Mouse (Mus musculus) CH12.LX (cell line): ENCODE data around the gene Gm12184. TPM values are rescaled to one million over a fixed set of nuclear protein-coding genes. Genes with fewer than 3 reads are reported as not detected.

Source experiments
- DNase-seq: peaks from one replicate; pipeline ENCODE4 v3.0.0-alpha.2; 2013; ENCODE audit errors: extremely low read depth
- H3K27ac ChIP-seq: 2 replicates; pipeline ENCODE4 v1.5.1; 2012; ENCODE audit warnings: low read depth, mild to moderate bottlenecking, control low read depth, moderate library complexity; ENCODE audit not compliant: insufficient read depth
- H3K27me3 ChIP-seq: replicated peaks from 2 replicates; pipeline ENCODE3; 2012; ENCODE audit warnings: inconsistent platforms
- H3K36me3 ChIP-seq, 2 experiments: replicated peaks in 1 of 2; 2 replicates each; pipeline versions ENCODE3 to v1.6.1; 2012; ENCODE audit warnings: inconsistent platforms in 1 of 2, low read length in 1 of 2, mild to moderate bottlenecking in 1 of 2, mixed read lengths in 1 of 2, moderate library complexity in 1 of 2; ENCODE audit not compliant: control insufficient read depth in 1 of 2, insufficient read depth in 1 of 2
- H3K4me1 ChIP-seq, 2 experiments: 2 replicates each; pipeline ENCODE4 v1.6.1; 2012; ENCODE audit warnings: inconsistent platforms in 1 of 2, moderate library complexity in 1 of 2; ENCODE audit not compliant: insufficient read depth in 2 of 2, control insufficient read depth in 1 of 2
- H3K4me2 ChIP-seq: 2 replicates; pipeline ENCODE4 v1.6.1; 2012; ENCODE audit warnings: low read depth, mild to moderate bottlenecking, control low read depth; ENCODE audit not compliant: poor library complexity, insufficient read depth, severe bottlenecking
- H3K4me3 ChIP-seq, 3 experiments: fragments of 150-350 bp in 1 of 3; sonication (generic) in 1 of 3; replicated peaks in 1 of 3; 2 replicates each; pipeline versions ENCODE3 to v1.5.1; 2011 to 2012; ENCODE audit warnings: low read depth in 2 of 3, low read length in 2 of 3, mild to moderate bottlenecking in 2 of 3, moderate library complexity in 2 of 3, control low read depth in 1 of 3, improper control_type of control experiment in 1 of 3, inconsistent platforms in 1 of 3, mixed read lengths in 1 of 3; ENCODE audit not compliant: poor library complexity in 1 of 3
- H3K79me2 ChIP-seq: replicated peaks from 2 replicates; pipeline ENCODE4 v1.6.1; 2012; ENCODE audit warnings: mild to moderate bottlenecking, moderate library complexity; ENCODE audit not compliant: control insufficient read depth, poor library complexity, insufficient read depth, severe bottlenecking; ENCODE audit errors: extremely low read depth
- H3K9ac ChIP-seq: 2 replicates; pipeline ENCODE4 v1.6.1; 2012; ENCODE audit warnings: low read depth, mild to moderate bottlenecking, control low read depth, moderate library complexity; ENCODE audit not compliant: insufficient read depth
- H3K9me3 ChIP-seq: replicated peaks from 2 replicates; pipeline ENCODE3; 2012; ENCODE audit warnings: low read length, inconsistent platforms, mixed read lengths
- CHD2 ChIP-seq: IDR thresholded peaks from 2 replicates; pipeline ENCODE4 v1.6.1; 2011; ENCODE audit warnings: low read length, improper control_type of control experiment
- CTCF ChIP-seq, 2 experiments: IDR thresholded peaks in 1 of 2; conservative IDR thresholded peaks in 1 of 2; 2 replicates each; pipeline ENCODE4 v1.5.1; 2011 to 2012; ENCODE audit warnings: low read depth in 2 of 2, low read length in 2 of 2, improper control_type of control experiment in 1 of 2, inconsistent platforms in 1 of 2, mild to moderate bottlenecking in 1 of 2, moderate library complexity in 1 of 2
- ELF1 ChIP-seq: IDR thresholded peaks from 2 replicates; pipeline ENCODE4 v1.6.1; 2014; ENCODE audit warnings: low read depth, mild to moderate bottlenecking, inconsistent platforms, low read length, improper control_type of control experiment
- EP300 ChIP-seq: IDR thresholded peaks from 2 replicates; pipeline ENCODE4 v1.6.1; 2011; ENCODE audit warnings: low read length, improper control_type of control experiment
- GABPA ChIP-seq: IDR thresholded peaks from 2 replicates; pipeline ENCODE4 v1.6.1; 2012; ENCODE audit warnings: low read depth, low read length, improper control_type of control experiment, inconsistent platforms; ENCODE audit not compliant: insufficient replicate concordance
- IRF4 ChIP-seq: IDR thresholded peaks from 2 replicates; pipeline ENCODE4 v1.6.1; 2014; ENCODE audit warnings: low read depth, mild to moderate bottlenecking, inconsistent platforms, low read length, improper control_type of control experiment
- JUN ChIP-seq: IDR thresholded peaks from 2 replicates; pipeline ENCODE4 v1.6.1; 2011; ENCODE audit warnings: low read depth, mild to moderate bottlenecking, low read length, improper control_type of control experiment, moderate library complexity; ENCODE audit not compliant: insufficient read depth
- JUND ChIP-seq: conservative IDR thresholded peaks from 2 replicates; pipeline ENCODE4 v1.6.1; 2011; ENCODE audit warnings: low read depth, low read length, improper control_type of control experiment
- KAT2A ChIP-seq: IDR thresholded peaks from 2 replicates; pipeline ENCODE4 v1.6.1; 2012; ENCODE audit warnings: low read length, improper control_type of control experiment, inconsistent platforms; ENCODE audit not compliant: insufficient replicate concordance
- MAX ChIP-seq: IDR thresholded peaks from 2 replicates; pipeline ENCODE4 v1.6.1; 2011; ENCODE audit warnings: low read length, improper control_type of control experiment
- MAZ ChIP-seq: IDR thresholded peaks from 2 replicates; pipeline ENCODE4 v1.6.1; 2012; ENCODE audit warnings: low read depth, mild to moderate bottlenecking, inconsistent platforms, low read length, improper control_type of control experiment, moderate library complexity
- MXI1 ChIP-seq: IDR thresholded peaks from 2 replicates; pipeline ENCODE4 v1.6.1; 2011; ENCODE audit warnings: mild to moderate bottlenecking, low read depth, low read length, improper control_type of control experiment
- NRF1 ChIP-seq: IDR thresholded peaks from 2 replicates; pipeline ENCODE4 v1.6.1; 2014; ENCODE audit warnings: low read depth, mild to moderate bottlenecking, inconsistent platforms, low read length, improper control_type of control experiment, moderate library complexity
- RAD21 ChIP-seq: IDR thresholded peaks from 2 replicates; pipeline ENCODE4 v1.6.1; 2011; ENCODE audit warnings: low read depth, mild to moderate bottlenecking, low read length, improper control_type of control experiment, moderate library complexity
- RCOR1 ChIP-seq: conservative IDR thresholded peaks from 2 replicates; pipeline ENCODE4 v1.6.1; 2012; ENCODE audit warnings: low read depth, mild to moderate bottlenecking, inconsistent platforms, low read length, improper control_type of control experiment
- SMC3 ChIP-seq: IDR thresholded peaks from 2 replicates; pipeline ENCODE4 v1.6.1; 2011; ENCODE audit warnings: low read depth, low read length, improper control_type of control experiment
- TBP ChIP-seq: conservative IDR thresholded peaks from 2 replicates; pipeline ENCODE4 v1.6.1; 2011; ENCODE audit warnings: low read depth, low read length, improper control_type of control experiment
- USF1 ChIP-seq: IDR thresholded peaks from 2 replicates; pipeline ENCODE4 v1.6.1; 2014; ENCODE audit warnings: low read depth, mild to moderate bottlenecking, inconsistent platforms, low read length, improper control_type of control experiment
- USF2 ChIP-seq: conservative IDR thresholded peaks from 2 replicates; pipeline ENCODE4 v1.6.1; 2011; ENCODE audit warnings: low read depth, low read length, improper control_type of control experiment
- ZNF384 ChIP-seq: IDR thresholded peaks from 2 replicates; pipeline ENCODE4 v1.6.1; 2012; ENCODE audit warnings: low read depth, low read length, improper control_type of control experiment, inconsistent platforms
- dilution Hi-C: fragments of 300-500 bp; cut with MboI; formaldehyde crosslinking; loops from 2 replicates; pipeline ENCODE4 v1.14.3; 2020; ENCODE audit warnings: low sequenced_read_pairs; ENCODE audit not compliant: extremely low pct_unique_long_range_greater_than_20kb, extremely low pct_ligation_motif_present
- in situ Hi-C: fragments of 300-500 bp; cut with MboI; formaldehyde crosslinking; loops from 3 replicates; pipeline ENCODE4 v1.14.3; 2019; ENCODE audit warnings: low sequenced_read_pairs, low pct_ligation_motif_present, low pct_unique_long_range_greater_than_20kb, mixed read lengths
- polyA plus RNA-seq: library from polyadenylated mRNA; unstranded; fragments of >175 nt; gene quantifications from 2 replicates; pipeline ENCODE4 v1.2.1, GENCODE M21; 2012; ENCODE audit warnings: low read depth; ENCODE audit not compliant: insufficient read length
- total RNA-seq, 2 experiments: library from RNA; depleted of rRNA; stranded (reverse); fragments of 300-350 nt in 1 of 2; fragments of >200 nt in 1 of 2; gene quantifications; 2 replicates each; pipeline ENCODE4 v1.2.3; 2012 to 2014

The Gm12184 gene
- total and polyA plus RNA-seq, 3 experiments, result 5.6 to 51.6 (median 7.1) TPM

- dilution Hi-C loops, result no loop called here
- peak; percentile 59 for DNase-seq
- no peak overlapping the region for H3K4me3 ChIP-seq
Observed at GRCm38 (mm10) chr11:48775483-48775882, 51.0 kb downstream of the Gm12184 start.

More at GRCm38 (mm10) chr11:48775483-48775882, 51.0 kb downstream of the Gm12184 start:
- Histone ChIP-seq H3K4me1 (peaks cover 12 to 29% of the 10 kb centered on the region in 2 experiments), H3K27ac (no peak overlapping the region), H3K4me2 (no peak overlapping the region; the same call in 1 of the 2 replicates), H3K79me2 (no peaks in the 10 kb centered on the region), H3K36me3 (no peaks in the 10 kb centered on the region), H3K27me3 (no peaks in the 10 kb centered on the region), H3K9me3 (no peaks in the 10 kb centered on the region), H3K9ac (no peak overlapping the region)
- in situ Hi-C loops, result no loop called here
- TF ChIP-seq JUND (0 out of 2 replicates have a peak, but pooled peaks have one; percentile 18), RAD21 (peak; percentile 68), NRF1 (no peak), ZNF384 (peak; percentile 86), GABPA (no peak), EP300 (no peak), JUN (no peak), ELF1 (no peak), USF2 (no peak), MXI1 (no peak), MAX (no peak), IRF4 (peak; percentile 19; the same call in 1 of the 2 replicates), TBP (no peak), KAT2A (no peak), CHD2 (no peak), MAZ (no peak), USF1 (no peak), SMC3 (peak; percentile 32), RCOR1 (no peak), CTCF (conservative IDR thresholded peaks at IDR 0.05 in 1 of 2, IDR thresholded peaks at IDR 0.05 in 1 of 2; ENCODE audit: low read depth in 2 of 2, low read length in 2 of 2) (peak; percentile 27 to 76)

Other genes with a start within 250 kb of the Gm12184 start
- 5,582 and 6,330 TPM in 2 replicates for gene Rack1, start 26.3 kb downstream of the Gm12184 start, total RNA-seq (2012; rRNA removed)
- 4,885 and 5,265 TPM in 2 replicates for gene Rack1, start 26.3 kb downstream of the Gm12184 start, total RNA-seq (2014; rRNA removed)
- 3,744 and 4,313 TPM in 2 replicates for gene Rack1, start 26.3 kb downstream of the Gm12184 start, polyA plus RNA-seq
- gene Trim41, start 9.3 kb downstream of the Gm12184 start, total RNA-seq (2012; rRNA removed), result 30.2 and 36.0 TPM in 2 replicates
- gene Trim41, start 9.3 kb downstream of the Gm12184 start, total RNA-seq (2014; rRNA removed), result 18.8 and 20.9 TPM in 2 replicates
- gene Trim41, start 9.3 kb downstream of the Gm12184 start, polyA plus RNA-seq, result 51.6 and 63.7 TPM in 2 replicates
- gene Trim7, start 515 bp downstream of the Gm12184 start, total RNA-seq (2012; rRNA removed), result 20.8 and 34.6 TPM in 2 replicates
- 9.2 and 9.5 TPM in 2 replicates for gene Trim7, start 515 bp downstream of the Gm12184 start, total RNA-seq (2014; rRNA removed)
- 11.6 and 15.1 TPM in 2 replicates for gene Trim7, start 515 bp downstream of the Gm12184 start, polyA plus RNA-seq
- gene Irgm1, start 45.0 kb upstream of the Gm12184 start, total RNA-seq (2012; rRNA removed), result 25.7 and 35.0 TPM in 2 replicates
- gene Irgm1, start 45.0 kb upstream of the Gm12184 start, total RNA-seq (2014; rRNA removed), result 58.1 and 63.8 TPM in 2 replicates
- 49.0 and 52.2 TPM in 2 replicates for gene Irgm1, start 45.0 kb upstream of the Gm12184 start, polyA plus RNA-seq
- 0.89 and 0.97 TPM in 2 replicates for gene Gm5431, start 75.6 kb upstream of the Gm12184 start, total RNA-seq (2012; rRNA removed)
- gene Gm5431, start 75.6 kb upstream of the Gm12184 start, total RNA-seq (2014; rRNA removed), result 1.7 and 2.0 TPM in 2 replicates
- 3.1 and 4.9 TPM in 2 replicates for gene Gm5431, start 75.6 kb upstream of the Gm12184 start, polyA plus RNA-seq
- 23.5 and 33.5 TPM in 2 replicates for gene Psme2b, start 119.5 kb upstream of the Gm12184 start, total RNA-seq (2012; rRNA removed)
- 78.3 and 80.3 TPM in 2 replicates for gene Psme2b, start 119.5 kb upstream of the Gm12184 start, total RNA-seq (2014; rRNA removed)
- 62.4 and 80.1 TPM in 2 replicates for gene Psme2b, start 119.5 kb upstream of the Gm12184 start, polyA plus RNA-seq
- gene Olfr56, start 152.2 kb upstream of the Gm12184 start, total RNA-seq (2012; rRNA removed), result not detected in 2 replicates
- not detected in 2 replicates for gene Olfr56, start 152.2 kb upstream of the Gm12184 start, total RNA-seq (2014; rRNA removed)
- gene Olfr56, start 152.2 kb upstream of the Gm12184 start, polyA plus RNA-seq, result 0.12 TPM in 1 of 2 replicates, not detected in the other
- 6.4 and 7.4 TPM in 2 replicates for gene 9930111J21Rik1, start 152.7 kb upstream of the Gm12184 start, total RNA-seq (2012; rRNA removed)
- gene 9930111J21Rik1, start 152.7 kb upstream of the Gm12184 start, total RNA-seq (2014; rRNA removed), result 3.4 and 4.3 TPM in 2 replicates
- gene 9930111J21Rik1, start 152.7 kb upstream of the Gm12184 start, polyA plus RNA-seq, result 6.0 and 7.8 TPM in 2 replicates
- 0.04 TPM in 2 replicates for gene Gm12185, start 165.6 kb upstream of the Gm12184 start, total RNA-seq (2012; rRNA removed)
- 0.08 TPM in 1 of 2 replicates, not detected in the other for gene Gm12185, start 165.6 kb upstream of the Gm12184 start, total RNA-seq (2014; rRNA removed)
- 0.14 and 0.50 TPM in 2 replicates for gene Gm12185, start 165.6 kb upstream of the Gm12184 start, polyA plus RNA-seq
- gene Tgtp1, start 167.5 kb upstream of the Gm12184 start, total RNA-seq (2012; rRNA removed), result 0.04 TPM in 1 of 2 replicates, not detected in the other
- gene Tgtp1, start 167.5 kb upstream of the Gm12184 start, total RNA-seq (2014; rRNA removed), result 0.07 TPM in 1 of 2 replicates, not detected in the other
- gene Tgtp1, start 167.5 kb upstream of the Gm12184 start, polyA plus RNA-seq, result 0.21 TPM in 1 of 2 replicates, not detected in the other
- 6.9 and 9.9 TPM in 2 replicates for gene 9930111J21Rik2, start 224.6 kb upstream of the Gm12184 start, total RNA-seq (2012; rRNA removed)
- 18.5 and 21.4 TPM in 2 replicates for gene 9930111J21Rik2, start 224.6 kb upstream of the Gm12184 start, total RNA-seq (2014; rRNA removed)
- gene 9930111J21Rik2, start 224.6 kb upstream of the Gm12184 start, polyA plus RNA-seq, result 20.7 and 22.7 TPM in 2 replicates
- gene Tgtp2, start 237.6 kb upstream of the Gm12184 start, total RNA-seq (2012; rRNA removed), result 0.08 TPM in 1 of 2 replicates, not detected in the other
- gene Tgtp2, start 237.6 kb upstream of the Gm12184 start, total RNA-seq (2014; rRNA removed), result 0.07 and 0.43 TPM in 2 replicates
- gene Tgtp2, start 237.6 kb upstream of the Gm12184 start, polyA plus RNA-seq, result 0.18 TPM in 1 of 2 replicates, not detected in the other
- 6.2 and 7.2 TPM in 2 replicates for gene Ifi47, start 249.9 kb upstream of the Gm12184 start, total RNA-seq (2012; rRNA removed)
- gene Ifi47, start 249.9 kb upstream of the Gm12184 start, total RNA-seq (2014; rRNA removed), result 2.3 and 2.8 TPM in 2 replicates
- gene Ifi47, start 249.9 kb upstream of the Gm12184 start, polyA plus RNA-seq, result 2.7 and 3.2 TPM in 2 replicates